Mouse (Mus musculus) urinary bladder, adult 2 months (tissue): Measurements from ENCODE around the gene Dstn. TPM values are rescaled to one million over a fixed set of nuclear protein-coding genes. Genes with fewer than 3 reads are reported as not detected.

Experiments
- polyA plus RNA-seq: library from polyadenylated mRNA; depleted of rRNA; stranded (reverse); fragments of >200 nt; gene quantifications from 2 replicates; pipeline ENCODE4 v1.2.3, GENCODE M21; 2012; rRNA removed

Dstn gene
- polyA plus RNA-seq, 1 experiment, result 1,245 TPM

Other genes starting within 250 kb of the Dstn start
- 2.0 and 2.1 TPM in 2 replicates for gene Bfsp1, start 52.1 kb upstream of the Dstn start, polyA plus RNA-seq
- gene Rrbp1, start 95.9 kb downstream of the Dstn start, polyA plus RNA-seq, result 163 and 206 TPM in 2 replicates
- gene Banf2, start 117.7 kb downstream of the Dstn start, polyA plus RNA-seq, result not detected in 2 replicates